Mouse (Mus musculus) kidney, adult 2 months (tissue): ENCODE measurements around the gene Lipe.

Experiments used
- CTCF ChIP-seq: fragments of 200-500 bp; conservative IDR thresholded peaks from 2 replicates; pipeline ENCODE4 v1.5.1; 2011; ENCODE audit warnings: low read depth, mild to moderate bottlenecking, control low read depth, low read length, moderate library complexity, mixed read lengths; ENCODE audit not compliant: insufficient read depth, insufficient read length
- POLR2A ChIP-seq: fragments of 200-500 bp; IDR thresholded peaks from one replicate; pipeline ENCODE4 v1.6.1; 2011; ENCODE audit warnings: low read depth, low read length, control low read depth

DNA sequence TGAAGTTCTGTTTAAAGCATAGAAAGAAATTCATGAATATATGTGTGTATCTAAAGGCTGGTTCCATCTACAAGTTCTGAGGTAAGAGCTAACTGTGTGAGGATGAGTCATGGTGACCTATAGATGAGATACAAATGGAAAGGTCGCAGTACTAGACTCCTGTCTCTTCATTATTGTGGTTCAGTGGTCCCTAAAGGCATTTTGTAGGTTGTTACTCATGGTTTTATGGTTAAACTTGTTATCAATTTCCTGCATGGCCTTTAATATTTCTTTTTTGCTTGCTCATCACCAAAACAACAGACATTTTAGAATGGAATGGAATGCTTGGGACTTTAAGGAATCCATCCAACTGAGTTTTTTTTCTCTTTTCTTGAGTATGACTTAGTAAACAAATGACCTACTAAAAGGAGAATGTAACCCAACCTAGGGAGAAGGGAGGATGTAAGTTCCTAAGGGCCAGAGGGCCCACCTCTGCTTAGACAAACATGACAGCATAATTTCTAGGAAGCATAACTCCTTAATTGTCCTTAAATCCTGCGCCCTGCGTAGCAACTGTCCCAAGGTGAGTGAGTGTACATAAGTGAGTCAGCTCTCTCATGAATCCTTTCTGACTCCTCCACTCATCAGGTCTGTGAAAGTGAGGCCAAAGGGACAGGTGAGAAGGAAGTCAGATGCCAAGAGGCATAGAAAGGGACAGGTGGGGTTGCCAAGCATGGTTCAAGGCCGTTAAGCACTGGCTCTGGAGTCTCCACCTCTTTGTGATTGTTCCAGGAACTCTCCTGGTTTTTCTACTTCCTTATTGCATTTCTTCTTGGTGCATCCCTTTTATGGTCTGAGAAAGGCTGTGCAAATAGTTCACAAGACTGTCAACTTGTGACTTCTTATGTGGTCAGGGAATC is 31.6 kb upstream of the Lipe start:
- no peak for TF ChIP-seq CTCF
- no peak for TF ChIP-seq POLR2A
